Mouse (Mus musculus) granulocyte monocyte progenitor cell, adult 5-6 weeks (primary cell): Measurements from ENCODE around the gene Vmn1r166. TPM values are rescaled to one million over a fixed set of nuclear protein-coding genes. Genes with fewer than 3 reads are reported as not detected.
"Not testable (repeated sequence)": the region's sequence is repeated elsewhere in the genome, so short reads cannot be mapped to it uniquely, and the experiment has no call there.

ENCODE experiments used
- ATAC-seq: replicated peaks from 2 replicates; pipeline ENCODE4 v1.8.0; 2016; ENCODE audit warnings: mild to moderate bottlenecking, moderate TSS enrichment, inconsistent platforms; ENCODE audit not compliant: poor library complexity, severe bottlenecking
- total RNA-seq, 2 experiments: library from RNA; stranded (forward) in 1 of 2; stranded (reverse) in 1 of 2; fragments of 200-712, 200-1000 nt in 1 of 2; fragments of >200 nt in 1 of 2; fragmentation: Nextera tagmentation in 1 of 2; gene quantifications; 2 replicates each; pipeline ENCODE4 v1.2.3; 2014 to 2017

The Vmn1r166 gene
- total RNA-seq (2014; fragmentation: Nextera tagmentation) (not detected in 2 replicates), total RNA-seq (2017) (not detected in 2 replicates)

- ATAC-seq, result not testable (repeated sequence)
Observed at GRCm38 (mm10) chr7:23251582-23251981, at the start of gene Vmn1r166. Vmn1r166 (minus strand) TSS chr7:23251682.

GRCm38 (mm10) chr7:23300892-23301291 is 49.4 kb upstream of the Vmn1r166 start, which contains the start of gene Nlrp4e:
Nlrp4e (plus strand) TSS chr7:23301192.
- ATAC-seq, result not testable (repeated sequence)

- not testable (repeated sequence) for ATAC-seq
Observed at GRCm38 (mm10) chr7:23278800-23279199, 27.3 kb upstream of the Vmn1r166 start, which contains the start of gene Gm6902. Gm6902 (minus strand) TSS chr7:23278900.

- not testable (repeated sequence) for ATAC-seq
Observed at GRCm38 (mm10) chr7:23217032-23217431, 34.5 kb downstream of the Vmn1r166 start, which contains the start of gene Vmn1r165. Vmn1r165 (plus strand) TSS chr7:23217332.

Other genes with a start within 250 kb of the Vmn1r166 start
- not detected in 2 replicates for gene Gm4216, start 231.8 kb downstream of the Vmn1r166 start, total RNA-seq (2014; fragmentation: Nextera tagmentation)
- not detected in 2 replicates for gene Gm4216, start 231.8 kb downstream of the Vmn1r166 start, total RNA-seq (2017)
- gene Vmn1r163, start 196.1 kb downstream of the Vmn1r166 start, total RNA-seq (2014; fragmentation: Nextera tagmentation), result not detected in 2 replicates
- not detected in 2 replicates for gene Vmn1r163, start 196.1 kb downstream of the Vmn1r166 start, total RNA-seq (2017)
- not detected in 2 replicates for gene Gm8720, start 184.2 kb downstream of the Vmn1r166 start, total RNA-seq (2014; fragmentation: Nextera tagmentation)
- gene Gm8720, start 184.2 kb downstream of the Vmn1r166 start, total RNA-seq (2017), result not detected in 2 replicates
- not detected in 2 replicates for gene Gm10662, start 107.2 kb downstream of the Vmn1r166 start, total RNA-seq (2014; fragmentation: Nextera tagmentation)
- gene Gm10662, start 107.2 kb downstream of the Vmn1r166 start, total RNA-seq (2017), result not detected in 2 replicates
- gene Vmn1r165, start 34.4 kb downstream of the Vmn1r166 start, total RNA-seq (2014; fragmentation: Nextera tagmentation), result not detected in 2 replicates
- not detected in 2 replicates for gene Vmn1r165, start 34.4 kb downstream of the Vmn1r166 start, total RNA-seq (2017)
- gene Gm6902, start 27.2 kb upstream of the Vmn1r166 start, total RNA-seq (2014; fragmentation: Nextera tagmentation), result not detected in 2 replicates
- gene Gm6902, start 27.2 kb upstream of the Vmn1r166 start, total RNA-seq (2017), result not detected in 2 replicates
- not detected in 2 replicates for gene Nlrp4e, start 49.5 kb upstream of the Vmn1r166 start, total RNA-seq (2014; fragmentation: Nextera tagmentation)
- not detected in 2 replicates for gene Nlrp4e, start 49.5 kb upstream of the Vmn1r166 start, total RNA-seq (2017)
- gene Nlrp5, start 134.2 kb upstream of the Vmn1r166 start, total RNA-seq (2014; fragmentation: Nextera tagmentation), result not detected in 2 replicates
- gene Nlrp5, start 134.2 kb upstream of the Vmn1r166 start, total RNA-seq (2017), result not detected in 2 replicates